Mouse (Mus musculus): ENCODE results near the gene Ctsj.
"Not testable (repeated sequence)": the region's sequence is repeated elsewhere in the genome, so short reads cannot be mapped to it uniquely, and the experiment has no call there.

The Ctsj gene

GRCm38 (mm10) chr13:61005859-61006258 lies at the start of gene Ctsj:
TSS of gene Ctsj (minus strand) at chr13:61005959.
- TF ChIP-seq CTCF (conservative IDR thresholded peaks at IDR 0.05; ENCODE audit: low read length): no peak
- no peak for TF ChIP-seq POU5F1 (IDR thresholded peaks at IDR 0.05; ENCODE audit: borderline replicate concordance, low read length)
- TF ChIP-seq NANOG (IDR thresholded peaks at IDR 0.05; ENCODE audit: borderline replicate concordance, low read length): no peak
- H3K36me3 ChIP-seq (ENCODE audit: insufficient read depth, low read length): no peaks in the 10 kb centered on the region

DNA sequence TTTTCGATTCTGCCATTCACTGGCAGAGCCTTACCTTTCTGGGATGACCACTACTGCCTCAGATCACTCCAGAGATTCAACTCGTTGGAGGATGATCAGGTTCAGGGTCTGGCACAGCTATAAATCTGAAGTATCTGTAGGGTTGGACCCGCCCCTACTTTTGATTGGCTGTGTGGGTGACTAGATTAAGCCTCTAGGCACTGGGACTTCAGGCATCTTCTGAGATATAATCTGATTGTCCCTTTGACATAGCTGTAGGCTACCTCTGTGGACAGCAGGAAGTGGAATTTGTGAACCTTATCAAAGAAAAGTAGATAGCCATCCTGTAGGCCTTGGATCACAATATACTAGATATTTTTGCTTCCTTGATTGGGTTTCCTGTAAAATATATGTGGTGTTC lies 34.8 kb upstream of the Ctsj start, which contains the start of gene Ctsq:
Gene Ctsq (minus strand): TSS at position 101 of the 400 bp plus-strand sequence.
- Histone ChIP-seq H3K27me3 (ENCODE audit: insufficient read depth, low read length) (no peaks in the 10 kb centered on the region), H3K36me3 (ENCODE audit: insufficient read depth, low read length) (no peaks in the 10 kb centered on the region), H3K9me3 (ENCODE audit: low read length) (no peaks in the 10 kb centered on the region), H3K4me1 (replicated peaks; ENCODE audit: low read depth, low read length) (no peaks in the 10 kb centered on the region), H3K4me3 (replicated peaks; ENCODE audit: low read length) (no peak within 1 kb of the TSS)
- TF ChIP-seq NANOG (IDR thresholded peaks at IDR 0.05; ENCODE audit: borderline replicate concordance, low read length) (no peak), POU5F1 (IDR thresholded peaks at IDR 0.05; ENCODE audit: borderline replicate concordance, low read length) (no peak), CTCF (conservative IDR thresholded peaks at IDR 0.05; ENCODE audit: low read length) (no peak)

More at GRCm38 (mm10) chr13:61005859-61006258, at the start of gene Ctsj:
- Histone ChIP-seq H3K4me1 (replicated peaks; ENCODE audit: low read depth, low read length) (no peaks in the 10 kb centered on the region), H3K27me3 (ENCODE audit: insufficient read depth, low read length) (no peaks in the 10 kb centered on the region), H3K4me3 (replicated peaks; ENCODE audit: low read length) (no peak within 1 kb of the TSS), H3K9me3 (ENCODE audit: low read length) (no peaks in the 10 kb centered on the region)

DNA sequence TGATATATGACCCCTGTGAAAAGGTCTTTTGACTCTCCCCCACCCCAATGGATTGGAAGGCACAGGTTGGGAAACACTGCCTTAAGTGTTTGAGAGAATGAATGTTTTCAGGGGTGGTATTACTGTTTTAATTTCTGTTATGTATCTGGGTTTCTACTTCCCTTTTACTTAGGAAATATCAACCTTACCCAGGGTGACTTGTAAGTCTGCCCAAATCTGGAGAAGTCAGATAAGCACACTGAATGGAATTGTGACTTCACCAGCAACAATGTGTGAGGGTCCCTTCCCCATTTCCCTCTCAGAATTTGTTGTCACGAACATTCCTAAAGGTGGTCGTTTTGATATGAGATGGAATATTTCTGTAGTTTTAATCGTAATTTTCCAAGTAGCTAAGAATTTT lies 17.0 kb upstream of the Ctsj start:
- no peak overlapping the region for H3K4me3 ChIP-seq (replicated peaks; ENCODE audit: low read length)
- peaks cover 42% of the 10 kb centered on the region for H3K9me3 ChIP-seq (ENCODE audit: low read length)
- TF ChIP-seq POU5F1 (IDR thresholded peaks at IDR 0.05; ENCODE audit: borderline replicate concordance, low read length) (no peak), NANOG (IDR thresholded peaks at IDR 0.05; ENCODE audit: borderline replicate concordance, low read length) (no peak), CTCF (conservative IDR thresholded peaks at IDR 0.05; ENCODE audit: low read length) (no peak)
- no peaks in the 10 kb centered on the region for H3K27me3 ChIP-seq (ENCODE audit: insufficient read depth, low read length)
- no peaks in the 10 kb centered on the region for H3K36me3 ChIP-seq (ENCODE audit: insufficient read depth, low read length)
- no peaks in the 10 kb centered on the region for H3K4me1 ChIP-seq (replicated peaks; ENCODE audit: low read depth, low read length)

GRCm38 (mm10) chr13:61021844-61022243 lies 16.1 kb upstream of the Ctsj start:
- peaks cover 42% of the 10 kb centered on the region for H3K9me3 ChIP-seq (ENCODE audit: low read length)
- H3K4me3 ChIP-seq (replicated peaks; ENCODE audit: low read length): no peak overlapping the region
- no peaks in the 10 kb centered on the region for H3K27me3 ChIP-seq (ENCODE audit: insufficient read depth, low read length)
- TF ChIP-seq POU5F1 (IDR thresholded peaks at IDR 0.05; ENCODE audit: borderline replicate concordance, low read length) (no peak), NANOG (IDR thresholded peaks at IDR 0.05; ENCODE audit: borderline replicate concordance, low read length) (no peak)
- no peaks in the 10 kb centered on the region for H3K4me1 ChIP-seq (replicated peaks; ENCODE audit: low read depth, low read length)
- H3K36me3 ChIP-seq (ENCODE audit: insufficient read depth, low read length): no peaks in the 10 kb centered on the region

GRCm38 (mm10) chr13:61010171-61010570 lies 4.4 kb upstream of the Ctsj start:
- Histone ChIP-seq H3K4me3 (replicated peaks; ENCODE audit: low read length) (no peak overlapping the region), H3K9me3 (ENCODE audit: low read length) (no peaks in the 10 kb centered on the region), H3K27me3 (ENCODE audit: insufficient read depth, low read length) (no peaks in the 10 kb centered on the region), H3K36me3 (ENCODE audit: insufficient read depth, low read length) (no peaks in the 10 kb centered on the region), H3K4me1 (replicated peaks; ENCODE audit: low read depth, low read length) (no peaks in the 10 kb centered on the region)
- TF ChIP-seq POU5F1 (IDR thresholded peaks at IDR 0.05; ENCODE audit: borderline replicate concordance, low read length) (no peak), NANOG (IDR thresholded peaks at IDR 0.05; ENCODE audit: borderline replicate concordance, low read length) (no peak), CTCF (conservative IDR thresholded peaks at IDR 0.05; ENCODE audit: low read length) (no peak)

DNA sequence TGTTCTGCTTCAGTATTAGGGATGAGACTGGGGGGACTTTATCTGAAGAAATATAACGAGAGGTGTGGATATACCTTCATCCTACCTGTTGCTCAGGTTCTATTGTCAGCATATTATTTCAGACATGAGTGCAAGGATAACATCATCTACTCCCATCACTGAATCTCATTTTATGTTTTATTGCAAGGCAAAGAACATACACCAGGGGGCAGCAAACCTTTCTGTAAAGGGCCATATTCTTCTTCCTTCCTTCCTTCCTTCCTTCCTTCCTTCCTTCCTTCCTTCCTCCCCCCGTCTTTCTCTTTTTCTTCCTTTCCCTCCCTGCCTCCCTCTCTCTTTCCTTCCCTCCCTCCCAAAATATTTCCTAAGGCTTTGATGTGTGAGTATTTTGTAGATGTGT lies 8.2 kb downstream of the Ctsj start:
- TF ChIP-seq POU5F1 (IDR thresholded peaks at IDR 0.05; ENCODE audit: borderline replicate concordance, low read length) (no peak), NANOG (IDR thresholded peaks at IDR 0.05; ENCODE audit: borderline replicate concordance, low read length) (no peak), CTCF (conservative IDR thresholded peaks at IDR 0.05; ENCODE audit: low read length) (peak; percentile 31)
- Histone ChIP-seq H3K4me1 (replicated peaks; ENCODE audit: low read depth, low read length) (no peaks in the 10 kb centered on the region), H3K9me3 (ENCODE audit: low read length) (peaks cover 15% of the 10 kb centered on the region)

GRCm38 (mm10) chr13:60986915-60987314 lies 18.8 kb downstream of the Ctsj start:
- 0 out of 2 replicates have a peak, but pooled peaks have one; percentile 4 for TF ChIP-seq CTCF (conservative IDR thresholded peaks at IDR 0.05; ENCODE audit: low read length)
- H3K4me1 ChIP-seq (replicated peaks; ENCODE audit: low read depth, low read length); H3K27me3 ChIP-seq (ENCODE audit: insufficient read depth, low read length); H3K36me3 ChIP-seq (ENCODE audit: insufficient read depth, low read length); H3K4me3 ChIP-seq (replicated peaks; ENCODE audit: low read length); H3K9me3 ChIP-seq (ENCODE audit: low read length): not testable (repeated sequence)

More for the DNA sequence above, 8.2 kb downstream of the Ctsj start:
- no peaks in the 10 kb centered on the region for H3K27me3 ChIP-seq (ENCODE audit: insufficient read depth, low read length)
- H3K4me3 ChIP-seq (replicated peaks; ENCODE audit: low read length): no peak overlapping the region
- H3K36me3 ChIP-seq (ENCODE audit: insufficient read depth, low read length): no peaks in the 10 kb centered on the region

DNA sequence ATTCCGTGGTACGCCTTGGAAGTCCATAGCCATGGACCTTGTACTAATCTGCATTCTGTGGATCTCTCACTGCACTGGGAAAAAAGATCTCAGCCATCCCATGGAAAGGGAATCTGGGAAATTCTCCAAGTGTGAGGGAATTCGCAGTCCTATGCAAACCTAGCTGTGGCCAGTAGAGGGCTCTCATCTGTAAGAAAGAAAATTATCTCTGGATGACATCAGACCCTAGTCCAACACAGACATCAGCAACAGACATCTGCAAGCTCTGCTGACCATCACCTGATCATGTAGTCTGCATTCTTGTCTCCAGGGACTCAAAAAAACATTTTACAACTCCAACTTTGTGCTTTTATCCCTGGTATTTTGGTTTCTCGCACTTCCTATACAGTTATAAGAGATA lies 33.4 kb downstream of the Ctsj start:
- not testable (repeated sequence) for H3K27me3 ChIP-seq (ENCODE audit: insufficient read depth, low read length)

GRCm38 (mm10) chr13:60963985-60964384 lies 41.8 kb downstream of the Ctsj start:
- H3K27me3 ChIP-seq (ENCODE audit: insufficient read depth, low read length); H3K9me3 ChIP-seq (ENCODE audit: low read length); H3K4me1 ChIP-seq (replicated peaks; ENCODE audit: low read depth, low read length); H3K4me3 ChIP-seq (replicated peaks; ENCODE audit: low read length); H3K36me3 ChIP-seq (ENCODE audit: insufficient read depth, low read length): not testable (repeated sequence)

More for the DNA sequence above, 33.4 kb downstream of the Ctsj start:
- H3K4me3 ChIP-seq (replicated peaks; ENCODE audit: low read length); H3K9me3 ChIP-seq (ENCODE audit: low read length); H3K4me1 ChIP-seq (replicated peaks; ENCODE audit: low read depth, low read length); H3K36me3 ChIP-seq (ENCODE audit: insufficient read depth, low read length): not testable (repeated sequence)

Measured in E14TG2a.4 (cell line).